Mouse (Mus musculus): ENCODE data around the gene Lif.

GRCm38 (mm10) chr11:4304203-4304602, 46.8 kb downstream of the Lif start:
- TF ChIP-seq CTCF (conservative IDR thresholded peaks at IDR 0.05; ENCODE audit: low read length) (no peak), NANOG (IDR thresholded peaks at IDR 0.05; ENCODE audit: borderline replicate concordance, low read length) (no peak)

All from E14TG2a.4 (cell line).